Mouse (Mus musculus) lung, embryonic 15.5 days (tissue): ENCODE data around the gene Dgat2l6. TPM values are rescaled to one million over a fixed set of nuclear protein-coding genes. Genes with fewer than 3 reads are reported as not detected.
A peak's percentile ranks its signal among the peaks of the same experiment; 100 is the strongest.

Experiments
- ATAC-seq: fragments of 200-750 bp; cut with Nextera tagmentation; 2 replicates; pipeline ENCODE4 v1.8.0; 2017; ENCODE audit warnings: moderate number of reproducible peaks, borderline replicate concordance; ENCODE audit not compliant: low FRiP score, low TSS enrichment; ENCODE audit errors: extremely low read depth
- H3K27ac ChIP-seq: fragments of 300-500 bp; sonication (generic); 2 replicates; pipeline ENCODE4 v1.5.1; 2015; ENCODE audit warnings: moderate library complexity, mild to moderate bottlenecking, inconsistent platforms
- H3K27me3 ChIP-seq: fragments of 300-500 bp; sonication (generic); 2 replicates; pipeline ENCODE4 v1.6.1; 2015; ENCODE audit warnings: inconsistent platforms
- H3K36me3 ChIP-seq: fragments of 300-500 bp; sonication (generic); 2 replicates; pipeline ENCODE4 v1.6.1; 2015; ENCODE audit warnings: inconsistent platforms
- H3K4me1 ChIP-seq: fragments of 300-500 bp; sonication (generic); 2 replicates; pipeline ENCODE4 v1.6.1; 2015; ENCODE audit warnings: inconsistent platforms
- H3K4me2 ChIP-seq: fragments of 300-500 bp; sonication (generic); 2 replicates; pipeline ENCODE4 v1.6.1; 2015; ENCODE audit warnings: inconsistent platforms, mild to moderate bottlenecking, moderate library complexity
- H3K4me3 ChIP-seq: fragments of 300-500 bp; sonication (generic); 2 replicates; pipeline ENCODE4 v1.5.1; 2015; ENCODE audit warnings: mild to moderate bottlenecking, inconsistent platforms
- H3K9ac ChIP-seq: fragments of 300-500 bp; sonication (generic); 2 replicates; pipeline ENCODE4 v1.6.1; 2015; ENCODE audit warnings: inconsistent platforms
- H3K9me3 ChIP-seq: fragments of 300-500 bp; sonication (generic); 2 replicates; pipeline ENCODE4 v1.6.1; 2016; ENCODE audit warnings: inconsistent platforms
- WGBS: fragments of 180-500 bp; shearing (Covaris S2); methylation state at CpG from one replicate; pipeline ENCODE4 v1.1.7; 2015; 5-methylcytosine and 5-hydroxymethylcytosine counted together
- polyA plus RNA-seq: library from polyadenylated mRNA; unstranded; fragments of >200 nt; fragmentation: Nextera tagmentation; extraction: Ambion mirVana; gene quantifications from 2 replicates; pipeline ENCODE4 v1.2.1, GENCODE M21; 2015

The Dgat2l6 gene
- polyA plus RNA-seq, result not detected in 2 replicates

DNA sequence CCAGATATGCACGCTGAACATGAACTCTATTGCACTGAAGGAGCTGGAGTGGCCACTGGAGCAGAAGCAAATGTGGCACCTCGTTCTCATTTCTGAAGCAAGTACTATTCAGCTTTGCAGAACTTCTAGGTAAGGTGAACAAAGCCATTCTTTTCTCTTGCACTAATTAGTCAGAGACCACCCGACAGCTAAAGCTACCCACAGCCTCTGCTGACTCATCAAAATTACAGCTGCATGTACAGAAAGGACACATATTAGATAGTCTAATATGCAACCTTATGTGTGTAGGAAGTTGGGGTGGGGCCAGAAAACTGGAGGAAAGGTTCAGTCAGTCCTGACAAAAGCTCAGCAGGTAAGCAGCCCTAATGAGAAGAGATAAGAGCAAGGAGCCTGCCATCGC lies at the start of gene Dgat2l6:
Gene Dgat2l6, plus strand, starts transcription at position 368 of the 400 bp plus-strand sequence.
- Histone ChIP-seq H3K4me3 (no peak within 1 kb of the TSS), H3K4me2 (no peak within 1 kb of the TSS), H3K36me3 (no peaks in the 10 kb centered on the region), H3K9ac (no peak within 1 kb of the TSS), H3K9me3 (no peaks in the 10 kb centered on the region), H3K27me3 (peaks cover 6% of the 10 kb centered on the region; the same call in 1 of the 2 replicates), H3K4me1 (no peaks in the 10 kb centered on the region), H3K27ac (no peak within 1 kb of the TSS)
- 83% methylated on average over 4 of the region's 4 CpGs for WGBS
- ATAC-seq, result no peak

DNA sequence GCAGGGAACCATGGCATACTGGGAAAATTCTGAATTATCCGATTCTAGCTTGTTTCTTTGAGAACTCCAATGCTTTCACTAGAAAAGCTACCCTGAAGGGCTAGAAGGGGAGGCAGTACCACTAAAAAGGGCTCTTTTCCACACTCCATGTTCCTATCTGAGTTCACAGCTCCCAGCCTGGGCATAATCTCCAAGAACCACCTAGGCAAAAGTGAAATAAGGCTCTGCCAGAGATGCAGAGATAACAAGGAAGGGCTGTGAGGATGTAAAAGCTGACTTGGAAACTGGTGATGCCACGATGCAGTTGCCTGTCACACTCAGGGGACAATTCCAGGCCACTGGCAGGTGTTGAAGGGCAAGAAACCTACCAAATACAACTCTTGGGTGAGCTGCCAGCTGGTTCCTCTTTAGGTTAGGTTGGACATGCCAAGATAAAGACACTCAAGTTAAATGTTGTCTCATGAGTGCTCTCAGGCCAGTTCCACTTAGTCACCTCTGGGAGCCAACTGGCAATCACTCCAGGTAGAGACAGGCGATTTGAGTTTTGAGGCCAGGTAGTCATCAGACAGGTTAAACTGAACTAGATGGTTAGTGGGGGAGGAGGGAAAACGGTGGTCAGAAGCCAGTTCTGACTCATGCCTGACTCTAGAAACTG lies 48.9 kb upstream of the Dgat2l6 start:
- ATAC-seq, result no peak
- 57% methylated on average over 4 of the region's 4 CpGs for WGBS
- peaks cover 8% of the 10 kb centered on the region for H3K27me3 ChIP-seq

DNA sequence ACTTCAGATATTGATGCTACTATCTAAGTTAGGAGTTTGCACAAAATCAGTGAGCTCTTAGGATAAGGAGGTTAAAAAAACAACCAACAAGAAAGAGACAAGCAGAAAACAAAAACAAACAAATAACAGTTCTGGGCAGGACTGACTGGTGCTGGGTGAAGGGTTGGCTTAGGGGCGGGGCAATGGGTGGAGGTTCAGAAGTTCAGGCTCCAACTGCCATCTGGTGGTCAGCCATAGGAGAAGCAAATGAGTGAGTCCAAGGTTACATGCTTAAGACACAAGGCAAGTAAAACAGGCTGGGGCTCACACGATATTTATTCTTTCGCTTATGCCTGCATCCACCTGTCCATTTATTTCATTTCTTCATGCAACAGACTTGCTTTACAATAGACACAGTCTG lies 44.3 kb upstream of the Dgat2l6 start:
- 30% methylated on average over 3 of the region's 3 CpGs for WGBS
- Histone ChIP-seq H3K27ac (no peak overlapping the region), H3K9ac (no peak overlapping the region), H3K36me3 (no peaks in the 10 kb centered on the region), H3K4me1 (no peaks in the 10 kb centered on the region), H3K27me3 (0 out of 2 replicates have a peak, but pooled peaks cover 6% of the 10 kb centered on the region), H3K9me3 (no peaks in the 10 kb centered on the region), H3K4me3 (no peak overlapping the region), H3K4me2 (no peak overlapping the region)
- no peak; the same call in 1 of the 2 replicates for ATAC-seq

More for the DNA sequence above, 48.9 kb upstream of the Dgat2l6 start:
- H3K36me3 ChIP-seq, result no peaks in the 10 kb centered on the region
- H3K9ac ChIP-seq, result no peak overlapping the region
- no peaks in the 10 kb centered on the region for H3K4me1 ChIP-seq
- no peak overlapping the region for H3K4me2 ChIP-seq
- H3K27ac ChIP-seq, result no peak overlapping the region
- H3K4me3 ChIP-seq, result no peak overlapping the region
- no peaks in the 10 kb centered on the region for H3K9me3 ChIP-seq

DNA sequence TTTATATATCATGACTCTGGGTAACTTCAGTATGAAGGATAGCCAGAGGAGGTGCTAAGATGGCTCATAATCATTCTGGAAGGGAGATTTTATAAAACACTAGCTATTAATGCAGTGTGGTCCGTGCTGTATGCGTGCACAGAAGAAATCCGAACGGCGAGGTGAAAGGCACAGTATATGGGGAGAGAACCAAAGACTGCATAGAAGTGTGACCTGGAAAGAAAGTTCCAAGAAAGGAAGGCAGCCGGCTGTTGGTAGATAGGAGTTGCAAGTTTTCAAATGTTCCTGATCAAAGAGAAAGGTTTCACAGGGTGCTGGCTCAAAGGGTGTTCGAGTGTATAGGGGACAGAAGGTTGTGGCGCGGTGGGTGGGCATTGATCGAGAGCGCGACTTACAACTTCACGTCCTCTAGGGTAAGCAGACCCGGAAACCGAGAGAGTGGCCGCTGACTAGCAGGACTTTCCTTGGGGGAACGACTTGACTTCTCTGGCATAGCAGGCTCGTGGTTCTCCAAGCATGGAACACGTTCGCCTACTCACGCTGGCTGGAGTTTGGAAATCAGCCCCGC lies 31.1 kb upstream of the Dgat2l6 start:
- Histone ChIP-seq H3K4me3 (peak overlapping the region; percentile 61), H3K9me3 (no peaks in the 10 kb centered on the region), H3K27ac (0 out of 2 replicates have a peak overlapping the region, but pooled peaks have one; percentile 10), H3K4me1 (no peaks in the 10 kb centered on the region), H3K4me2 (peak overlapping the region; percentile 61), H3K27me3 (peaks cover 7% of the 10 kb centered on the region), H3K36me3 (no peaks in the 10 kb centered on the region), H3K9ac (peak overlapping the region; percentile 31)
- ATAC-seq, result peak; percentile 70
- WGBS, result 16% methylated on average over 22 of the region's 22 CpGs

DNA sequence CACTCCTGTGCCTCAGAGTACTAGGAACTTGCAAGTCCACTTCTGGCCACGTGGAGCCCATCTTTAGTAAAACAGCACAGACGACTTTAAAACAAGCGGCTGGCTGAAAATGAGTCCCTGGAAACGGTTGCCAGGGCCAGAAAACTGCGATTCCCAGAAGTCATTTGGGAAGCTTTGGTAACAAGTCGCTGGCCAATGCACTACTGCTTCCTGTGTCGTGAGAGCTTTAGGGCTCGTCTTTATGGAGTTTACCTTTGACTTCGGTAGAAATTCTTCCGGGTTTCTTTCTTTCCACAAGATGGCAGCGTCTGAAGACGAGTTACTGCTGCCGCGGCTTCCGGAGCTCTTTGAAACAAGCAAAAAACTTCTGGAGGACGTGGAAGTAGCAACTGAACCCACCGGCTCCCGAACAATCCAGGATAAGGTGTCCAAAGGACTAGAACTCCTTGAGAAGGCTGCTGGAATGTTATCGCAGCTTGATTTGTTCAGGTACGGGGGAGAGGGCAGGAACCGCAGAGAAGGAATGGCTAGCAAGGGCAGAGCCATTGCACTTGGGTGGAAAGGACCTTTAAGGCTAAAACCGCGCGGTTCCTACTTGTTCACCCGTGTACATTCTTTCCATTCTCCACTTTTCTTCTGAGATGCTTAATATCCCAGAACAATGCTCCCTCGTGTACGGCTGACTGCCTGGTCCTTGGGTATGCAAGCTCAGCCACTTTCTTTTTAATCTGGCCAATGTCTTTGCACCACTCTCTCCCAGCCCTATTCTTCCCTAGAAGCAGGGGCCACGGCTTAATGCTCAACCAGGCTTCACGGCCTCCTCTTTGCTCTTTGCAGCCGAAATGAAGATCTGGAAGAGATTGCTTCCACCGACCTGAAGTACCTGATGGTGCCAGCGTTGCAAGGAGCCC lies 30.3 kb upstream of the Dgat2l6 start, which contains the start of gene Igbp1:
Gene Igbp1, plus strand, starts transcription at position 224 of the 911 bp plus-strand sequence.
- H3K36me3 ChIP-seq, result no peaks in the 10 kb centered on the region
- peaks cover 7% of the 10 kb centered on the region for H3K27me3 ChIP-seq
- peak within 1 kb of the TSS; percentile 61 for H3K4me2 ChIP-seq
- H3K9me3 ChIP-seq, result no peaks in the 10 kb centered on the region
- peak within 1 kb of the TSS; percentile 61 for H3K4me3 ChIP-seq
- peak; percentile 97 for ATAC-seq
- peak within 1 kb of the TSS; percentile 44 for H3K27ac ChIP-seq
- H3K9ac ChIP-seq, result peak within 1 kb of the TSS; percentile 54
- WGBS, result 15% methylated on average over 32 of the region's 32 CpGs
- no peaks in the 10 kb centered on the region for H3K4me1 ChIP-seq

DNA sequence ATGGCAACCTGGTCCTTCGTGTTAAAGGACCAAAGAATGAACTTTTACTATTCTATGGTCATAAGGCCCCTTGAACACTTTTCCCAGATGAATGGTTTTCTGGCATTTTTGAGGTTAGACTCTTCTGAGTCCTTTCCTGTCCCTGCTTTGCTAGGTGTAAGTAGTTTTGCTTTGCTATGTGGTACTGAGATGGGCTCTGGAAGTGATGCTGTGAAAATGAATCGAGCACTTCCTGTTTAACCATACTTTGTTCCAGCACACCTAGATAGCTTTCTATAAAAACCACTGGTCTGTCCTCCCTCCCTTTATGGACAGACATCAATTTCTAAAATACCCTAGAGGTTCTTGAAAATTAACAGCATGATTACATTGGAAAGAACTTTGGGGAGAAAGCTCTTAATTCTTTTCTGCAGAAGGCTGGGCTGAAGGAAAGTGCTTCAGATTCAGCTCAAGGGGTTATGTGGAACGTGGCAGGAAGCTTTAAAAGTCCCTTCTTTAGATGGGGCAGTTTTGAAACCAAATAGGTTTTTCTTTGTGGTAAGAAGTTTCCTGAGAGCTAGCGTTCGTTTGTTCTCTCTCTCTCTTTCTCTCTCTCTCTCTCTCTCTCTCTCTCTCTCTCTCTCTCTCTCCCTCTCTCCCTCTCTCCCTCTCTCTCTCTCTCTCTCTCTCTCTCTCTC lies 20.3 kb upstream of the Dgat2l6 start:
- ATAC-seq, result no peak
- no peaks in the 10 kb centered on the region for H3K4me1 ChIP-seq
- H3K4me2 ChIP-seq, result no peak overlapping the region
- H3K27me3 ChIP-seq, result no peaks in the 10 kb centered on the region; the same call in 1 of the 2 replicates
- H3K4me3 ChIP-seq, result no peak overlapping the region
- H3K27ac ChIP-seq, result no peak overlapping the region
- H3K9me3 ChIP-seq, result no peaks in the 10 kb centered on the region
- H3K9ac ChIP-seq, result no peak overlapping the region
- H3K36me3 ChIP-seq, result 0 out of 2 replicates have a peak, but pooled peaks cover 7% of the 10 kb centered on the region
- 88% methylated on average over 5 of the region's 5 CpGs for WGBS

DNA sequence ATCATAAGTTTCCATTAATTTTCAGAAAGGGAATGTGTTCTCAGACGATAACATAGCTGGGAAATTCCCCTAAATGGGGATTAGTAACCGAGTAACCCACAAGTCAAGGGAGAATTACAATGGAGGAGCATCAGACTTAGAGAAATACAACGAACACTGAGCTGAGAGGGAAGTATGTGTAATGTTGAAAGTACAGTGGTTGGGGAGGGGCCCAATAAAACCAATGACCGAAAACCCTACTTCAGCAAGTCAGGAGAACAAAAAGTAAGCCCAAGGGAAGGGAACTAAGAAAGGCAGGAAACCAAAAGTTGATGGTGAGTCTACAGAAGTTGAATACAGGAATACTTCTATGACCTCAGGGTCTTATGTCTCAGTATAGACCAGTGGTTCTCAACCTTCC lies 16.5 kb upstream of the Dgat2l6 start:
- Histone ChIP-seq H3K4me2 (no peak overlapping the region), H3K9ac (no peak overlapping the region), H3K4me1 (no peaks in the 10 kb centered on the region), H3K27me3 (no peaks in the 10 kb centered on the region; the same call in 1 of the 2 replicates), H3K9me3 (no peaks in the 10 kb centered on the region), H3K27ac (no peak overlapping the region), H3K36me3 (0 out of 2 replicates have a peak, but pooled peaks cover 7% of the 10 kb centered on the region), H3K4me3 (no peak overlapping the region)
- WGBS, result 91% methylated on average over 4 of the region's 4 CpGs
- no peak for ATAC-seq

DNA sequence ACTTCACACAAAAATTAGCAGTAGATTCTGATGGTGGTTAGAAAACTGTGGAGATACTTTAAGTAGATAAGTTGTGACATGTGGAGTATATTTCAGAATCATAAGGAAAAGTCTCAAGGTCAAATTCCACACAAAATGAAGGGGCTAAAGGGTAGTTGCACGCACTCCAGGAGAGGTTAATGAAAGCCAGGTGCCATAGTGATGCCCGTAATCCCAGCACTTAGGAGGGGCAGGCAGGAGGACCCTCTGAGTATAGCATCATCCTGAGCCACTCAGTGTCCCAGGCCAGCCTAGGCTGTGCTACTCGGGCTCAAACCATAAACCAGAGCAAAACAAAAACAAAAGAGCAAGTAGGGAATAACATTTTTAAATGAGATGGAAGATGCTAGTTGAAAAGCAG lies 14.7 kb upstream of the Dgat2l6 start:
- ATAC-seq, result no peak
- no peak overlapping the region for H3K4me2 ChIP-seq
- H3K27me3 ChIP-seq, result no peaks in the 10 kb centered on the region; the same call in 1 of the 2 replicates
- no peaks in the 10 kb centered on the region for H3K4me1 ChIP-seq
- 0 out of 2 replicates have a peak, but pooled peaks cover 6% of the 10 kb centered on the region for H3K36me3 ChIP-seq
- H3K9me3 ChIP-seq, result no peaks in the 10 kb centered on the region
- no peak overlapping the region for H3K4me3 ChIP-seq
- 73% methylated on average over 3 of the region's 3 CpGs for WGBS
- H3K27ac ChIP-seq, result no peak overlapping the region
- H3K9ac ChIP-seq, result no peak overlapping the region

DNA sequence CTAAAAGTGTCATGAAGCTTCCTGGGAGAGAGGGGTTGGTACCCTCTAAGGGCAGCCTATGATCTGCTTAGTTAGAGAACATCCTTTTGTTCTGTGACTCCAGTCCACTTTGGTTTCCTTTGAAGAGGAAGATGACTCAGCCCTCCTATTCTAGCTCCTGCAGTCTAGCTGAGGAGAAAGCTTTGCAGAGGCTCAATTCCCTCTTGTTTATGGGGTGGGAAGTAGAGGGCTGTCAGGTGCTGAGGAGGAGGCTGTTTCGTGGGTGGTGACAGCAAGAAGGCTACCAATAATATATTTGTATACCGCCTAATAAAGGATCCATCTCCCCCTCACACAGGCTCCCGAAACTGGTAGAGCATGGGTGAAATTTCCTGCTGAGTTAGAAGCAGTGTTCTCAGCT lies 8.0 kb upstream of the Dgat2l6 start:
- 82% methylated on average over 3 of the region's 3 CpGs for WGBS
- ATAC-seq, result no peak
- Histone ChIP-seq H3K4me3 (no peak overlapping the region), H3K9me3 (no peaks in the 10 kb centered on the region), H3K36me3 (no peaks in the 10 kb centered on the region), H3K9ac (no peak overlapping the region), H3K4me1 (no peaks in the 10 kb centered on the region), H3K4me2 (no peak overlapping the region), H3K27ac (no peak overlapping the region), H3K27me3 (no peaks in the 10 kb centered on the region; the same call in 1 of the 2 replicates)

DNA sequence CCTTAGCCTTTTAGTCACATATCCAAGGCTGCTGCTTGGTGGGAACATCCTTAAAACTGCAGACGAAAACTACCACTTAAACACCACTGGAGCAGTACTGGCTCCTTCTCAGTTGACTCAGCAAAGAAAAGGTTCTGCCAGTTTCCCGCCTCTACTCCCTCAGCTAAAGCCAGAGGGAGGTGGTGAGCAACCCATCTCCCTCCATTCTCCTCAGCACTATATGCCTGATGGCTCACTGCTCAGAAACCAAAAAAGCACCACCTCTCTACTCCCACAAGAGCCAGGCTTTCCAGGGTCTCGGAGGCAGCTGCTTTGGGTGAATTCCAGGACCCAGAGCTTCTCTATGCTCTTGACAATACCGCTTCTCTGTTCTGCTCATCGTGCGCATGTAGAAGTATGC lies 7.0 kb upstream of the Dgat2l6 start:
- H3K4me3 ChIP-seq, result no peak overlapping the region
- no peaks in the 10 kb centered on the region for H3K36me3 ChIP-seq
- WGBS, result 87% methylated on average over 6 of the region's 6 CpGs
- no peak overlapping the region for H3K4me2 ChIP-seq
- H3K27me3 ChIP-seq, result no peaks in the 10 kb centered on the region; the same call in 1 of the 2 replicates
- H3K9me3 ChIP-seq, result no peaks in the 10 kb centered on the region
- ATAC-seq, result no peak
- no peak overlapping the region for H3K27ac ChIP-seq
- H3K9ac ChIP-seq, result no peak overlapping the region
- H3K4me1 ChIP-seq, result no peaks in the 10 kb centered on the region

DNA sequence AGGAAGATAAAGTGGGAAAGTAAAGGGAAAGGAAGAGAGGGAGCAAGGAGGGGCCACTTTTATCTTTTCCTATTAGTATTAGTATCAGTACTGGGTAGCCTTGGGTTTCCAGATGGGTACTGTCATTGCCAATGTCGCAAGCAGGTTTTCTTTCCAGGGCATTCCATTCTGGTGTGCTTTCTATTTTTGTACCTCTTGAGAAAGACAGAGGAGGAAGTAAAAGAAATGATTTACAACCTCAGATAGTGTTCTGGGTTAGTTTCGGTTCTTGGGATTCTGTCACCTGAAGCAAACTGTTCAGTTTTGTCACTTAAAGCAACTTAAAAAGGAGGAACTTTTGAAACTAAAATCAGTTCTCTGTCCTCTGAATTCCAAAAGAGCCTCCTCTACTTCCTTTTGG lies 6.1 kb upstream of the Dgat2l6 start:
- no peaks in the 10 kb centered on the region for H3K36me3 ChIP-seq
- H3K4me3 ChIP-seq, result no peak overlapping the region
- no peak for ATAC-seq
- H3K9ac ChIP-seq, result no peak overlapping the region
- WGBS, result 85% methylated on average over 2 of the region's 2 CpGs
- H3K9me3 ChIP-seq, result no peaks in the 10 kb centered on the region
- H3K4me2 ChIP-seq, result no peak overlapping the region
- H3K27me3 ChIP-seq, result no peaks in the 10 kb centered on the region; the same call in 1 of the 2 replicates
- H3K27ac ChIP-seq, result no peak overlapping the region
- H3K4me1 ChIP-seq, result no peaks in the 10 kb centered on the region
